Comparison of ENCODE assay signal across 16 mouse cellular contexts in genomic region chr6:48648779-48649178, GRCm38 (mm10). TPM values are rescaled to one million over a fixed set of nuclear protein-coding genes. Genes with fewer than 3 reads are reported as not detected.
"Had no signal": no experiment of that assay in that cellular context is flagged by ENCODE, and none has a peak within 500 bp of the region (broad histone marks: within the 10 kb centered on the region; RNA-seq: fewer than 3 reads in every experiment).

No protein-coding gene starts in this region.

- H3K9ac ChIP-seq: limb, embryonic 15.5 days; liver, embryonic 14.5 days; midbrain, embryonic 12.5 days; neural tube, embryonic 13.5 days had no signal

- ATAC-seq: hindbrain, postnatal 0 days; midbrain, embryonic 16.5 days had no signal

- H3K36me3 ChIP-seq: limb, embryonic 15.5 days; midbrain, embryonic 12.5 days; neural tube, embryonic 13.5 days had no signal

- H3K9me3 ChIP-seq: limb, embryonic 15.5 days; midbrain, embryonic 12.5 days; neural tube, embryonic 13.5 days had no signal

- H3K4me1 ChIP-seq: limb, embryonic 15.5 days; neural tube, embryonic 13.5 days had no signal

- DNase-seq: layer of hippocampus, adult 9-11 months; layer of hippocampus, postnatal 36 days; lung, adult 18-20 months; retina, postnatal 1 day; right cerebral cortex, postnatal 4 days; spleen, adult 18-20 months; thymus, adult 18-20 months; thymus, postnatal 25 days had no signal

- H3K27ac ChIP-seq: hindbrain, postnatal 0 days; kidney, postnatal 0 days; limb, embryonic 15.5 days; liver, embryonic 14.5 days; midbrain, embryonic 12.5 days; neural tube, embryonic 13.5 days had no signal

- H3K27me3 ChIP-seq: limb, embryonic 15.5 days; neural tube, embryonic 13.5 days had no signal

- H3K4me2 ChIP-seq: limb, embryonic 15.5 days; midbrain, embryonic 12.5 days; neural tube, embryonic 13.5 days had no signal

- H3K4me3 ChIP-seq: limb, embryonic 15.5 days; midbrain, embryonic 12.5 days; neural tube, embryonic 13.5 days had no signal

RNA-seq across cellular contexts. Expression of gene Gimap4, which starts 35.6 kb away (rescaled TPM):
- total RNA-seq: layer of hippocampus, adult 18-20 months had no signal
